Mouse (Mus musculus) limb, embryonic 13.5 days (tissue): ENCODE measurements around the gene Atp2a2. TPM values are rescaled to one million over a fixed set of nuclear protein-coding genes. Genes with fewer than 3 reads are reported as not detected.
A peak's percentile ranks its signal among the peaks of the same experiment; 100 is the strongest.
"Not testable (repeated sequence)": the region's sequence is repeated elsewhere in the genome, so short reads cannot be mapped to it uniquely, and the experiment has no call there.

Source experiments
- ATAC-seq: fragments of 200-750 bp; cut with Nextera tagmentation; 2 replicates; pipeline ENCODE4 v1.8.0; 2017; ENCODE audit warnings: low read depth, moderate number of reproducible peaks, moderate TSS enrichment; ENCODE audit not compliant: low FRiP score
- H3K27ac ChIP-seq: fragments of 300-500 bp; sonication (generic); 2 replicates; pipeline ENCODE4 v1.5.1; 2015; ENCODE audit warnings: inconsistent platforms, mild to moderate bottlenecking, moderate library complexity
- H3K27me3 ChIP-seq: fragments of 300-500 bp; sonication (generic); 2 replicates; pipeline ENCODE4 v1.6.1; 2015; ENCODE audit warnings: mild to moderate bottlenecking, inconsistent platforms
- H3K36me3 ChIP-seq: fragments of 300-500 bp; sonication (generic); 2 replicates; pipeline ENCODE4 v1.6.1; 2015; ENCODE audit warnings: inconsistent platforms, mild to moderate bottlenecking, moderate library complexity
- H3K4me1 ChIP-seq: fragments of 300-500 bp; sonication (generic); 2 replicates; pipeline ENCODE4 v1.6.1; 2015; ENCODE audit warnings: inconsistent platforms
- H3K4me2 ChIP-seq: fragments of 300-500 bp; sonication (generic); replicated peaks from 2 replicates; pipeline ENCODE4 v1.6.1; 2015; ENCODE audit warnings: inconsistent platforms, mild to moderate bottlenecking, moderate library complexity
- H3K4me3 ChIP-seq: fragments of 300-500 bp; sonication (generic); 2 replicates; pipeline ENCODE4 v1.5.1; 2015; ENCODE audit warnings: moderate library complexity, mild to moderate bottlenecking, inconsistent platforms
- H3K9ac ChIP-seq: fragments of 300-500 bp; sonication (generic); 2 replicates; pipeline ENCODE4 v1.6.1; 2015; ENCODE audit warnings: mild to moderate bottlenecking, inconsistent platforms
- H3K9me3 ChIP-seq: fragments of 300-500 bp; sonication (generic); 2 replicates; pipeline ENCODE4 v1.6.1; 2016; ENCODE audit warnings: inconsistent platforms
- WGBS: fragments of 180-500 bp; shearing (Covaris S2); methylation state at CpG from one replicate; pipeline ENCODE4 v1.1.7; 2015; 5-methylcytosine and 5-hydroxymethylcytosine counted together
- polyA plus RNA-seq: library from polyadenylated mRNA; unstranded; fragments of >200 nt; fragmentation: Nextera tagmentation; extraction: Ambion mirVana; gene quantifications from 2 replicates; pipeline ENCODE4 v1.2.1, GENCODE M21; 2015

Atp2a2 gene
- polyA plus RNA-seq, 1 experiment from 2014 or later: 27.0 TPM

GRCm38 (mm10) chr5:122439400-122440094 is 62.5 kb downstream of the Atp2a2 start:
- no peak overlapping the region for H3K4me2 ChIP-seq
- peak; percentile 59 for ATAC-seq
- H3K9me3 ChIP-seq: no peaks in the 10 kb centered on the region
- no peak overlapping the region for H3K9ac ChIP-seq
- no peaks in the 10 kb centered on the region for H3K4me1 ChIP-seq
- H3K36me3 ChIP-seq: peaks cover 100% of the 10 kb centered on the region
- H3K27ac ChIP-seq: peak overlapping the region; percentile 6; the same call in 1 of the 2 replicates
- H3K4me3 ChIP-seq: no peak overlapping the region
- WGBS: 84% methylated on average over 19 of the region's 19 CpGs
- no peaks in the 10 kb centered on the region for H3K27me3 ChIP-seq

- H3K4me1 ChIP-seq: no peaks in the 10 kb centered on the region
- H3K36me3 ChIP-seq: peaks cover 97% of the 10 kb centered on the region
- H3K4me3 ChIP-seq: no peak overlapping the region
- 80% methylated on average over 4 of the region's 4 CpGs for WGBS
- H3K9ac ChIP-seq: no peak overlapping the region
- no peaks in the 10 kb centered on the region for H3K9me3 ChIP-seq
- H3K27ac ChIP-seq: no peak overlapping the region
- H3K27me3 ChIP-seq: no peaks in the 10 kb centered on the region
- H3K4me2 ChIP-seq: no peak overlapping the region
- ATAC-seq: no peak
Observed at GRCm38 (mm10) chr5:122434541-122434940, 67.5 kb downstream of the Atp2a2 start.

GRCm38 (mm10) chr5:122431221-122431620 is 70.8 kb downstream of the Atp2a2 start:
- WGBS: 94% methylated on average over 8 of the region's 8 CpGs
- Histone ChIP-seq H3K4me3 (no peak overlapping the region), H3K36me3 (peaks cover 89% of the 10 kb centered on the region), H3K27me3 (no peaks in the 10 kb centered on the region), H3K4me1 (no peaks in the 10 kb centered on the region), H3K9ac (no peak overlapping the region), H3K9me3 (no peaks in the 10 kb centered on the region), H3K4me2 (no peak overlapping the region), H3K27ac (no peak overlapping the region)
- no peak for ATAC-seq

GRCm38 (mm10) chr5:122430036-122430775 is 71.8 kb downstream of the Atp2a2 start:
- H3K9ac ChIP-seq: no peak overlapping the region
- no peak overlapping the region for H3K4me3 ChIP-seq
- no peaks in the 10 kb centered on the region for H3K4me1 ChIP-seq
- no peak overlapping the region for H3K4me2 ChIP-seq
- ATAC-seq: no peak
- peaks cover 86% of the 10 kb centered on the region for H3K36me3 ChIP-seq
- H3K9me3 ChIP-seq: no peaks in the 10 kb centered on the region
- H3K27me3 ChIP-seq: no peaks in the 10 kb centered on the region
- WGBS: 91% methylated on average over 4 of the region's 4 CpGs
- no peak overlapping the region for H3K27ac ChIP-seq

GRCm38 (mm10) chr5:122425550-122425949 is 76.5 kb downstream of the Atp2a2 start:
- ATAC-seq: no peak
- 71% methylated on average over 2 of the region's 2 CpGs for WGBS
- H3K27ac ChIP-seq: no peak overlapping the region
- no peak overlapping the region for H3K4me2 ChIP-seq
- no peak overlapping the region for H3K9ac ChIP-seq
- no peaks in the 10 kb centered on the region for H3K9me3 ChIP-seq
- H3K4me1 ChIP-seq: peaks cover 15% of the 10 kb centered on the region
- no peak overlapping the region for H3K4me3 ChIP-seq
- H3K36me3 ChIP-seq: peaks cover 45% of the 10 kb centered on the region
- no peaks in the 10 kb centered on the region for H3K27me3 ChIP-seq

GRCm38 (mm10) chr5:122423083-122423482 is 78.9 kb downstream of the Atp2a2 start:
- no peaks in the 10 kb centered on the region for H3K9me3 ChIP-seq
- no peak for ATAC-seq
- H3K4me1 ChIP-seq: peaks cover 15% of the 10 kb centered on the region
- peak overlapping the region; percentile 97 for H3K9ac ChIP-seq
- no peaks in the 10 kb centered on the region for H3K27me3 ChIP-seq
- 26% methylated on average over 15 of the region's 15 CpGs for WGBS
- H3K4me3 ChIP-seq: peak overlapping the region; percentile 99
- H3K4me2 ChIP-seq: peak overlapping the region; percentile 96
- peaks cover 20% of the 10 kb centered on the region for H3K36me3 ChIP-seq
- H3K27ac ChIP-seq: no peak overlapping the region

GRCm38 (mm10) chr5:122422071-122422964 is 79.7 kb downstream of the Atp2a2 start:
- Histone ChIP-seq H3K9me3 (no peaks in the 10 kb centered on the region), H3K36me3 (peaks cover 16% of the 10 kb centered on the region)
- under 1% methylated on average over 73 of the region's 73 CpGs for WGBS

GRCm38 (mm10) chr5:122421271-122422068 is 80.6 kb downstream of the Atp2a2 start, which contains the start of gene Anapc7:
Anapc7 (plus strand) TSS chr5:122421693.
- peak within 1 kb of the TSS; percentile 97 for H3K9ac ChIP-seq
- no peaks in the 10 kb centered on the region for H3K27me3 ChIP-seq
- peaks cover 15% of the 10 kb centered on the region for H3K4me1 ChIP-seq
- H3K27ac ChIP-seq: peak within 1 kb of the TSS; percentile 84
- peak; percentile 18; the same call in 1 of the 2 replicates for ATAC-seq
- H3K9me3 ChIP-seq: no peaks in the 10 kb centered on the region
- WGBS: 22% methylated on average over 17 of the region's 17 CpGs
- peaks cover 11% of the 10 kb centered on the region for H3K36me3 ChIP-seq
- H3K4me3 ChIP-seq: peak within 1 kb of the TSS; percentile 99
- H3K4me2 ChIP-seq: peak within 1 kb of the TSS; percentile 96

More at GRCm38 (mm10) chr5:122422071-122422964, 79.7 kb downstream of the Atp2a2 start:
- peak overlapping the region; percentile 99 for H3K4me3 ChIP-seq
- H3K27me3 ChIP-seq: no peaks in the 10 kb centered on the region
- H3K4me2 ChIP-seq: peak overlapping the region; percentile 96
- ATAC-seq: peak; percentile 92
- peaks cover 15% of the 10 kb centered on the region for H3K4me1 ChIP-seq
- H3K27ac ChIP-seq: peak overlapping the region; percentile 84
- H3K9ac ChIP-seq: peak overlapping the region; percentile 97

- not testable (repeated sequence) for ATAC-seq, H3K9me3 ChIP-seq, H3K27me3 ChIP-seq, H3K4me3 ChIP-seq, H3K36me3 ChIP-seq, H3K27ac ChIP-seq, H3K9ac ChIP-seq, H3K4me2 ChIP-seq
- WGBS: 64% methylated on average over 4 of the region's 4 CpGs
- H3K4me1 ChIP-seq: peaks cover 15% of the 10 kb centered on the region
Observed at GRCm38 (mm10) chr5:122420676-122421075, 81.3 kb downstream of the Atp2a2 start.

GRCm38 (mm10) chr5:122415465-122415864 is 86.6 kb downstream of the Atp2a2 start:
- H3K9me3 ChIP-seq: no peaks in the 10 kb centered on the region
- H3K27me3 ChIP-seq: no peaks in the 10 kb centered on the region
- no peak overlapping the region for H3K27ac ChIP-seq
- WGBS: 89% methylated on average over 12 of the region's 12 CpGs
- no peak overlapping the region for H3K4me3 ChIP-seq
- H3K4me1 ChIP-seq: no peaks in the 10 kb centered on the region
- peaks cover 3% of the 10 kb centered on the region; the same call in 1 of the 2 replicates for H3K36me3 ChIP-seq
- H3K4me2 ChIP-seq: no peak overlapping the region
- no peak overlapping the region for H3K9ac ChIP-seq
- no peak for ATAC-seq

GRCm38 (mm10) chr5:122414351-122414750 is 87.7 kb downstream of the Atp2a2 start:
- no peak overlapping the region for H3K9ac ChIP-seq
- WGBS: 86% methylated on average over 5 of the region's 5 CpGs
- H3K4me2 ChIP-seq: no peak overlapping the region
- no peak overlapping the region for H3K27ac ChIP-seq
- no peak overlapping the region for H3K4me3 ChIP-seq
- ATAC-seq: no peak
- no peaks in the 10 kb centered on the region for H3K9me3 ChIP-seq
- H3K27me3 ChIP-seq: no peaks in the 10 kb centered on the region
- peaks cover 14% of the 10 kb centered on the region for H3K36me3 ChIP-seq
- no peaks in the 10 kb centered on the region for H3K4me1 ChIP-seq
